ENCODE assay signal across 18 mouse cellular contexts in genomic region chr9:47999632-48000031, GRCm38 (mm10).
"Had no signal": no experiment of that assay in that cellular context is flagged by ENCODE, and none has a peak within 500 bp of the region (broad histone marks: within the 10 kb centered on the region; RNA-seq: fewer than 3 reads in every experiment).

No protein-coding gene starts in this region.

- H3K27ac ChIP-seq: left cerebral cortex, adult 2 months; limb, embryonic 15.5 days; liver, embryonic 12.5 days; macrophage; neural tube, embryonic 13.5 days; stomach, postnatal 0 days had no signal

- H3K4me1 ChIP-seq: limb, embryonic 15.5 days; liver, embryonic 12.5 days; megakaryocyte, embryonic 14.5 days; neural tube, embryonic 13.5 days had no signal

- H3K4me3 ChIP-seq: left cerebral cortex, adult 2 months; limb, embryonic 15.5 days; liver, embryonic 12.5 days; megakaryocyte, embryonic 14.5 days; neural tube, embryonic 13.5 days had no signal

- H3K9ac ChIP-seq: limb, embryonic 15.5 days; liver, embryonic 12.5 days; lung, embryonic 14.5 days; neural tube, embryonic 13.5 days had no signal

- H3K27me3 ChIP-seq: limb, embryonic 15.5 days; liver, embryonic 12.5 days; megakaryocyte, embryonic 14.5 days; neural tube, embryonic 13.5 days had no signal

- H3K4me2 ChIP-seq: limb, embryonic 15.5 days; liver, embryonic 12.5 days; lung, embryonic 14.5 days; midbrain, embryonic 11.5 days; neural tube, embryonic 13.5 days had no signal

- DNase-seq: kidney, adult 8-10 months; kidney, postnatal 25 days; lung, embryonic 14.5 days; lung, postnatal 10 days; retina, postnatal 1 day; thymus, adult 18-20 months; thymus, postnatal 14 days had no signal

- ATAC-seq: inflammation-experienced regulatory T-cells, adult 6 months; intestine, postnatal 0 days; liver, embryonic 12.5 days; midbrain, embryonic 16.5 days had no signal

- H3K9me3 ChIP-seq: limb, embryonic 15.5 days; liver, embryonic 12.5 days; neural tube, embryonic 13.5 days had no signal

- H3K36me3 ChIP-seq: limb, embryonic 15.5 days; liver, embryonic 12.5 days; neural tube, embryonic 13.5 days had no signal
